Mouse (Mus musculus): ENCODE results near the gene Tgfbi. TPM values are rescaled to one million over a fixed set of nuclear protein-coding genes. Genes with fewer than 3 reads are reported as not detected.

Gene Tgfbi
- polyA plus RNA-seq, 1 experiment: 42.4 TPM

Other genes with a start within 250 kb of the Tgfbi start
- not detected in 2 replicates for gene Gm3045, start 182.9 kb upstream of the Tgfbi start, polyA plus RNA-seq (2012; rRNA removed)
- 2.6 and 4.1 TPM in 2 replicates for gene Slc25a48, start 171.2 kb upstream of the Tgfbi start, polyA plus RNA-seq (2012; rRNA removed)
- gene Il9, start 127.3 kb upstream of the Tgfbi start, polyA plus RNA-seq (2012; rRNA removed): not detected in 2 replicates
- 1.3 and 2.1 TPM in 2 replicates for gene Fbxl21, start 87.1 kb upstream of the Tgfbi start, polyA plus RNA-seq (2012; rRNA removed)
- gene Lect2, start 61.0 kb upstream of the Tgfbi start, polyA plus RNA-seq (2012; rRNA removed): 0.27 TPM in 1 of 2 replicates, not detected in the other
- gene Smad5, start 93.5 kb downstream of the Tgfbi start, polyA plus RNA-seq (2012; rRNA removed): 25.8 and 31.7 TPM in 2 replicates
- gene Gm45623, start 144.3 kb downstream of the Tgfbi start, polyA plus RNA-seq (2012; rRNA removed): 0.11 TPM in 1 of 2 replicates, not detected in the other